Mouse (Mus musculus) lung, postnatal 0 days (tissue): ENCODE results near the gene Acaa1b.

Source experiments
- CTCF ChIP-seq: IDR thresholded peaks from 2 replicates; pipeline ENCODE4 v1.5.1; 2016; ENCODE audit warnings: antibody characterized with exemption, mild to moderate bottlenecking
- EP300 ChIP-seq: IDR thresholded peaks from 2 replicates; pipeline ENCODE4 v1.6.1; 2016; ENCODE audit warnings: antibody characterized with exemption, mild to moderate bottlenecking, control low read depth

DNA sequence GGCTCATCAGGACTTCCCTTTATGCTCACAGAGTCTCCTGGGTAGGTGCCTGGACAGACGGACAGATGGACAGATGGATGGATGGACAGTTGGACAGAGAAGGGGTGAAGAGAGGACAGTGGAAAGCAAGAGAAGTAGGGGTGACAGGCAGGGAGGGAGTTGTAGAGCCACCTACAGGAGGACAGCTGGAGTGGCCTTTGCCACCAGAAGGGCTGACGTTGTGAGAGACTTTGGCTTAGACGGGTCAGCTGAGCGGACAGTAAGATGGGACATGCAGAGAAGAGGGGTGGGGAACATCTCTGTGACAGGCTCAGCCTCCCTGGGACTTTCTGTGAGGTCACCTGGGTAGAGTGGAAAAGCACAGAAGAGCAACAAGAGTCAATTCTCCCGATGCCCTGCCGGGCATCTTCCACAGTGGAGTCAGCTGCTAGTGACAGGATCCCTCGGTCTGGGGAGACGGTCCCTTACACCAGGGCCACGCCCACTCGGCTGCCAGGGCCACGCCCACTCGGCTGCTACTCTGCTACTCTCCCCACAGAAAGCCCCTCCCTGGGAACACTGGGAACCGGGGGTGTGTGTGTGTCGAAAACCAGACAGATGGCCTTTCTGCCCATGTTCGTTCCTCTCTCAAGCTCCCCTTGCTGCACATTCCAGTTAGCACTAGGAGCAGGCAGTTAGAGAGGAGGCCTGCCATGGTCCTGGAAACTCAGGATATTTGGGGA, 56.6 kb downstream of the Acaa1b start:
- 0 out of 2 replicates have a peak, but pooled peaks have one; percentile 17 for TF ChIP-seq CTCF
- no peak for TF ChIP-seq EP300
